Mouse (Mus musculus): Measurements from ENCODE around the gene Zfp536.

- TF ChIP-seq CTCF (IDR thresholded peaks at IDR 0.05) = no peak
- TF ChIP-seq EP300 (IDR thresholded peaks at IDR 0.05; ENCODE audit: insufficient read depth, low read depth, low read length) = no peak
- no peak for TF ChIP-seq POLR2A (IDR thresholded peaks at IDR 0.05; ENCODE audit: insufficient read depth, low read depth, low read length)
Measured at GRCm38 (mm10) chr7:37586694-37587093, 186.7 kb downstream of the Zfp536 start.

Measured in heart, adult 2 months (tissue).